Mouse (Mus musculus): ENCODE data around the gene Tbx21. TPM values are rescaled to one million over a fixed set of nuclear protein-coding genes. Genes with fewer than 3 reads are reported as not detected.
A peak's percentile ranks its signal among the peaks of the same experiment; 100 is the strongest.

The Tbx21 gene
- polyA plus RNA-seq, 1 experiment from 2014 or later, result 0.13 TPM

DNA sequence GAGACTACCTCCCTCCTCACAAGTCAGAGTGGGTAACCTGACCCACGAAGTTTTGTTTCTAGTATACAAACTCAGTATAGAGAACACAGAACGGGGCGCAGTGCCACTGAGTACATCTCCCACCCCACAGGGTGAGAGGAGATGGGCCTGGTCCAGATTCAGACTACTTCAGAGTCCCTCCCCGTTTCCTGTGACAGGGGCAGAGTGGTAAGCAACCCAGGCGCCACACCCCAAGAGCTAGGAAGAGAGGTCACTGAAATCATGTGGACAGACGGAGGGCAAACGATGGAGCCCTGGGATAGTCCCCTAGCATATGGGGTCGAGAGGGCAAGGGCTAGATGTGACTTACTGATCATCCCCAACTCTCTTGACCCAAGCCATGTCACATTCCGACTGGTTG lies 30.8 kb upstream of the Tbx21 start:
- Histone ChIP-seq H3K27me3 (replicated peaks; ENCODE audit: insufficient read depth, low read length) (no peaks in the 10 kb centered on the region), H3K36me3 (ENCODE audit: insufficient read depth, low read length) (no peaks in the 10 kb centered on the region), H3K27ac (ENCODE audit: low read length) (no peak overlapping the region), H3K9me3 (ENCODE audit: low read length) (no peaks in the 10 kb centered on the region), H3K4me1 (ENCODE audit: insufficient read depth, low read depth, low read length) (0 out of 2 replicates have a peak, but pooled peaks cover 3% of the 10 kb centered on the region), H3K4me2 (replicated peaks; ENCODE audit: low read depth, low read length) (no peak overlapping the region; the same call in 1 of the 2 replicates), H3K9ac (replicated peaks; ENCODE audit: low read depth) (no peak overlapping the region), H3K4me3 (ENCODE audit: low read depth, low read length) (no peak overlapping the region)
- ATAC-seq, result no peak
- no peak for DNase-seq (ENCODE audit: low spot score)
- TF ChIP-seq CTCF (IDR thresholded peaks at IDR 0.05) (no peak), EP300 (IDR thresholded peaks at IDR 0.05) (no peak)
- WGBS, result 47% methylated on average over 9 of the region's 9 CpGs

DNA sequence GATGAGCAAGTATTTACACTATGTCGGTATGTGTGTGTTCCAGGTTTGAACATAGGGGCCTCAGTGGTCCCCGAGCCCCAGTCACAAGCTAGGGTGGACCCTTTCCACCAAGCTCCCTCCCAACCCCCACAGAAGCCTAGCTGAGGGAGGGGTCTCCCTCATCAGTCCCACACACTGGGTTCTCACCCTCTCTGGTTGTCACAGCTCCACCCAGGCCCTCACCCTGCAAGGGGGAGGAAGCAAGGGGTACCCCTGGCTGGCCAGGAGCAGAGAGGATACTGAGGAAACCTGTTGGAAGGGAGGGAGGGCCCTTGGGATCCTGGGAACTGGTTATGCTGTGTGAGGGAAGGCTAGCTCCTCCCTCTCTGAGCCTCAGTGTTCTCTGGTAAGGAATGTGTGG lies 30.2 kb upstream of the Tbx21 start:
- WGBS, result 39% methylated on average over 2 of the region's 2 CpGs
- Histone ChIP-seq H3K4me3 (ENCODE audit: low read depth, low read length) (no peak overlapping the region), H3K9ac (replicated peaks; ENCODE audit: low read depth) (no peak overlapping the region), H3K4me1 (ENCODE audit: insufficient read depth, low read depth, low read length) (0 out of 2 replicates have a peak, but pooled peaks cover 3% of the 10 kb centered on the region), H3K36me3 (ENCODE audit: insufficient read depth, low read length) (no peaks in the 10 kb centered on the region), H3K27ac (ENCODE audit: low read length) (no peak overlapping the region), H3K9me3 (ENCODE audit: low read length) (no peaks in the 10 kb centered on the region), H3K4me2 (replicated peaks; ENCODE audit: low read depth, low read length) (no peak overlapping the region), H3K27me3 (replicated peaks; ENCODE audit: insufficient read depth, low read length) (no peaks in the 10 kb centered on the region)
- ATAC-seq (no peak), DNase-seq (ENCODE audit: low spot score) (no peak)
- TF ChIP-seq EP300 (IDR thresholded peaks at IDR 0.05), result no peak
- TF ChIP-seq CTCF (IDR thresholded peaks at IDR 0.05), result no peak

DNA sequence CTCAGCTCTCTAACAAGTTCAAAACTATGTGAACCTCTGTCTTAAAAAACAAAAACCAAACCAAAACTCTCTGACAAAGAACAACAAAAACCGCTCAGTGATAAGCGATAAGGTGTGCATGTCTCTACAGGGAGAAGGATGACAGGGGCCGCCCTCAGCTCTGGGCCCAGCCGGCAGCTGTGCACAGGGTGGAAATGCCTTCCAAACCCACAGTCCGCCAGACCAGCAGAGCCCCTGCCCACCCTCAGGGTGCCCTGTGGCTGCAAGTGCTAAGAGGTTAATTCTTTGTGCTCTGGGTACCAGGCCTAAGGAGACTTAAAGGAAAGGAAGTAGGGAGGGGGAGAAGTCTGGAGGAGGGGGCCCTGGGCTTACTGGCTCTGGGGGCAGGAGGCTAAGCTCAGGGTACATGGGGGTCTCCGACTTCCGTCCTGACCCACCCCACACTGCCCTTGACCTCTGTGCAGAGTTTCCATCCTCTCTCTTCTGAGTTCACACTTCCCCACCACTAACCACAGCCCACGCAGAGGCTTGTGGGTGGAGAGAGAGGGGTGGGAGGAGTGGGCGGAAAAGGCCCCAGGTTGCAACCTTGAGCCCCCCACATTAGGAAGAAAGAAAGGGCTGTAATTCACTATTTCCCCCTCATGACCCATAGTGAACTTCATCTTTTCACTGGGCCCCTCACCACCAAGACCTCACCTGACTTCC lies 28.2 kb upstream of the Tbx21 start:
- no peaks in the 10 kb centered on the region for H3K27me3 ChIP-seq (replicated peaks; ENCODE audit: insufficient read depth, low read length)
- no peaks in the 10 kb centered on the region for H3K36me3 ChIP-seq (ENCODE audit: insufficient read depth, low read length)
- 79% methylated on average over 9 of the region's 9 CpGs for WGBS

DNA sequence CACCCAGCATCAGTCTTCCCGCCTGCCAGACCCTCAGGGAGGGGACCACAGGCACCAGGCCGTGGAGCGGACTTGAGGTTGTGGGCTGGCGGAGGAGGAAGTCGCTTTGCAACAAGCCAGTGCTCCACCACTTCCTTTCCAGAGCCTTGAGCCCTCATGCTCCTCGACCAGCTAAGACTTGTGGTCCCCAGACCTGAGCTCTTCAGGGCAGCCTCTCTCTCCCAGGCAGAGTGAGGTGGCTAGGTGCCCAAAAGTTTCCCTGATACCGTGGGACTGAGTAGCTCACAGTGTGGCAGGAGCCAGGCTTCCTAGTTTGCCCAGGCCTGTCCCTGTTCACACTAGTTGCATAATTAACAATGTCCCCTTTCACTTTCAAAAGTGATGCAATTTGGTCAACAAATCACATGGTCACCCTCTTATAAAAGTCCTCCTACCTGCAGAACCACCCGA lies 27.1 kb upstream of the Tbx21 start:
- TF ChIP-seq CTCF (IDR thresholded peaks at IDR 0.05) (no peak), EP300 (IDR thresholded peaks at IDR 0.05) (peak; percentile 62; the same call in 1 of the 2 replicates)
- H3K27me3 ChIP-seq (replicated peaks; ENCODE audit: insufficient read depth, low read length), result no peaks in the 10 kb centered on the region
- DNase-seq (ENCODE audit: low spot score), result peak; percentile 88
- 37% methylated on average over 8 of the region's 8 CpGs for WGBS
- H3K9me3 ChIP-seq (ENCODE audit: low read length), result no peaks in the 10 kb centered on the region
- H3K9ac ChIP-seq (replicated peaks; ENCODE audit: low read depth), result no peak overlapping the region
- H3K4me3 ChIP-seq (ENCODE audit: low read depth, low read length), result no peak overlapping the region
- H3K4me1 ChIP-seq (ENCODE audit: insufficient read depth, low read depth, low read length), result 0 out of 2 replicates have a peak, but pooled peaks cover 6% of the 10 kb centered on the region
- H3K4me2 ChIP-seq (replicated peaks; ENCODE audit: low read depth, low read length), result no peak overlapping the region
- ATAC-seq, result peak; percentile 74
- peak overlapping the region; percentile 28; the same call in 1 of the 2 replicates for H3K27ac ChIP-seq (ENCODE audit: low read length)
- no peaks in the 10 kb centered on the region for H3K36me3 ChIP-seq (ENCODE audit: insufficient read depth, low read length)

More for the DNA sequence above, 28.2 kb upstream of the Tbx21 start:
- Histone ChIP-seq H3K4me1 (ENCODE audit: insufficient read depth, low read depth, low read length) (0 out of 2 replicates have a peak, but pooled peaks cover 6% of the 10 kb centered on the region), H3K4me2 (replicated peaks; ENCODE audit: low read depth, low read length) (no peak overlapping the region), H3K9me3 (ENCODE audit: low read length) (no peaks in the 10 kb centered on the region), H3K9ac (replicated peaks; ENCODE audit: low read depth) (no peak overlapping the region), H3K4me3 (ENCODE audit: low read depth, low read length) (no peak overlapping the region), H3K27ac (ENCODE audit: low read length) (no peak overlapping the region)
- TF ChIP-seq EP300 (IDR thresholded peaks at IDR 0.05), result no peak
- DNase-seq (ENCODE audit: low spot score) (no peak), ATAC-seq (no peak)

DNA sequence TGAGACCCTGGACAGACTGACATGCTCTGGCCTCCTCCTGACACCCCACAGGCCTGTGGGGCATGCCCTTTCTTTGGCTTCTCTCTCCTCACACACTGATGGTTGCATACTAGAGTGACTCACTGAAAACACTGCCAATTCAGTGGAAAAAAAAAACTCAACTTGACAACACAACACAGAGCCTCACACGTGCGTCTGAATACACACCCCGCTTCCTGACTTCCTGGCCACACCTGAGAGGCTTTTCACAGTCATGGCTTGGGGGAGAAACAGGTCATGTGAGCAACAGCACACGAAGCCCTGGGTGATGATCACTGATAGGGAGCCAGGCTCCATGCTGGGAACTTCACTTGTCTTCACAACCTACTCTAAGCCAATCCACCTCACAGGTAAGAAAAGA lies 25.7 kb upstream of the Tbx21 start:
- Histone ChIP-seq H3K9me3 (ENCODE audit: low read length) (no peaks in the 10 kb centered on the region), H3K9ac (replicated peaks; ENCODE audit: low read depth) (no peak overlapping the region), H3K4me2 (replicated peaks; ENCODE audit: low read depth, low read length) (no peak overlapping the region), H3K27ac (ENCODE audit: low read length) (no peak overlapping the region), H3K27me3 (replicated peaks; ENCODE audit: insufficient read depth, low read length) (no peaks in the 10 kb centered on the region), H3K4me3 (ENCODE audit: low read depth, low read length) (no peak overlapping the region), H3K36me3 (ENCODE audit: insufficient read depth, low read length) (no peaks in the 10 kb centered on the region), H3K4me1 (ENCODE audit: insufficient read depth, low read depth, low read length) (0 out of 2 replicates have a peak, but pooled peaks cover 3% of the 10 kb centered on the region)
- no peak for ATAC-seq
- peak; percentile 32 for DNase-seq (ENCODE audit: low spot score)
- TF ChIP-seq EP300 (IDR thresholded peaks at IDR 0.05) (no peak), CTCF (IDR thresholded peaks at IDR 0.05) (no peak)
- 57% methylated on average over 4 of the region's 4 CpGs for WGBS

DNA sequence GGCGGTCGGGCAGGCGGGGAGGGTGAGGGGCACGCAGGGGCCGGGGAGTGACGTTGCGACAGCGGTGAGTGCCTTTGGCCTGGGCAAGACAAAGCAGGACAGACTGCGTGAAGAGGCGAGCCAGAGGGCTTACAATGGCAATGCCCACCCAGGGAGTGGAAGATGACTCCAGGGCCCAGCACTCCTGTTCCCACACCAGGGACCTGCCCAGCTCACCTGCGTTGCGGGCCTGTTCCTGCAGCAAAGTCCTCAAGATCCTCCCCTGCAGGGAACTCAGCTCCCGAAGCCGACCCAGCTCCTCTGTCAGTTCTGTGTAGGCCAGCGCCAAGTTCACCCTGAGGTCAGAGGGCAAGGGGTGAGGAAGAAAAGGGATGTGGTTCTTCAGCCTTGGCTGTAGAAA lies 24.1 kb upstream of the Tbx21 start:
- H3K9ac ChIP-seq (replicated peaks; ENCODE audit: low read depth), result no peak overlapping the region
- no peak for DNase-seq (ENCODE audit: low spot score)
- H3K27ac ChIP-seq (ENCODE audit: low read length), result no peak overlapping the region
- 0 out of 2 replicates have a peak, but pooled peaks cover 3% of the 10 kb centered on the region for H3K4me1 ChIP-seq (ENCODE audit: insufficient read depth, low read depth, low read length)
- H3K27me3 ChIP-seq (replicated peaks; ENCODE audit: insufficient read depth, low read length), result no peaks in the 10 kb centered on the region
- TF ChIP-seq EP300 (IDR thresholded peaks at IDR 0.05) (no peak), CTCF (IDR thresholded peaks at IDR 0.05) (no peak)
- H3K9me3 ChIP-seq (ENCODE audit: low read length), result no peaks in the 10 kb centered on the region
- peak overlapping the region; percentile 25 for H3K4me3 ChIP-seq (ENCODE audit: low read depth, low read length)
- WGBS, result 41% methylated on average over 15 of the region's 15 CpGs
- peak overlapping the region; percentile 58 for H3K4me2 ChIP-seq (replicated peaks; ENCODE audit: low read depth, low read length)
- H3K36me3 ChIP-seq (ENCODE audit: insufficient read depth, low read length), result no peaks in the 10 kb centered on the region
- no peak for ATAC-seq
